Mouse (Mus musculus): ENCODE results near the gene Foxn4.

Gene Foxn4

DNA sequence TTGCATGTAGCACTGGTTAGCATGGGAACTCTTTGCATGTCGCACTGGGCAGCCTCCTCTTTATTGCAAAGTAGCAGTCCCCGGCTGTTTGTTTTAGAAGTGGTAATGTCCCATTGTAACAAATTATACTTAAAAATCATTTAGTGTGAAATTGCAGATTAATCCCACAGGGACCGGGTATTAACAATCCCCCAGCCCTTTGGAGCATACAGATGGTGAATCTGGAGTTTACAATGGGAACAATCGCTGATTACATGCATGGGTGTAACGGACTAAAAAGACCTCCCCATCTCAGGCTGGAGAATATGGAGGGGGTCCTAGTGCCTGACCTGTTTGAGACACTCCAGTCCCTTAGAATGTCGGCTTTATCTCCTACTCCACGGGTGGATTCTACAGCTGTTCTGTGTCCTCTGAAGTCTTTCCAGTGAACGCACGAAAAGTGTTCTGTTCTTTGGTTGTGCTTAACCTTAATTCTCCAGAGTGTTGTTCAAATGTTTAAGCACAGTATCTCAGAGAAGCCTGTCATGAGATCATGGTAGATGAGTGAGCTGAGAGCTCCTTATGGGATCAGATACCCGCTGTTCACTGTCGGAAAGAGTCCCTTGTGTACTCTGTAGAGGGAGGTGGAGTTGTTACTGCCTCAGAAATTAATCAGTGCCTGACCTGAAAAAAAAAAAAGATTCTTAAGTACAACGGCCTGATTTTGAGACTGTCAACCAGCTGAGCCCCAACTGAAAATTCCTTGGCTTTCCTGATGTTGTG, 6.0 kb upstream of the Foxn4 start:
- no peak for DNase-seq (ENCODE audit: extremely low spot score, low spot score)

DNA sequence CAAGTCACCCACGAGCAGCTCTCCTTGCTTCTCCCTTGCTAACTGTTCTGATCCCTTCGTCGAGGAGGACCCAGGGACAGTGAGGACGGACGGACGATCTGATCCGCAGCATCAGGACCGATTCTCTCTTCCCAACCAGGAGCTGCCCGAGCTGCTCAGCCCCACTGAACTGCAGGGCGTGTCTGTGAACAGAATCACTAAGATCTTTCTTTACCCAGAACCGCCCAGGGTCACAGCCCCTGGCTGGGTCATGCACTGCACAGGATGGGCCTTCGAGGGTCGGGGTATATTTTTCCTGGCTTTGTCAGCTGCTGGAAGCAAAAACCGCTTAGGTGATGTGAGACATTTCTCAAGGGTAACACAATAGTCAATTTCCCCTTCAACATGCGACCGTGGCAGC, 2.4 kb upstream of the Foxn4 start:
- no peak for DNase-seq (ENCODE audit: extremely low spot score, low spot score)

DNA sequence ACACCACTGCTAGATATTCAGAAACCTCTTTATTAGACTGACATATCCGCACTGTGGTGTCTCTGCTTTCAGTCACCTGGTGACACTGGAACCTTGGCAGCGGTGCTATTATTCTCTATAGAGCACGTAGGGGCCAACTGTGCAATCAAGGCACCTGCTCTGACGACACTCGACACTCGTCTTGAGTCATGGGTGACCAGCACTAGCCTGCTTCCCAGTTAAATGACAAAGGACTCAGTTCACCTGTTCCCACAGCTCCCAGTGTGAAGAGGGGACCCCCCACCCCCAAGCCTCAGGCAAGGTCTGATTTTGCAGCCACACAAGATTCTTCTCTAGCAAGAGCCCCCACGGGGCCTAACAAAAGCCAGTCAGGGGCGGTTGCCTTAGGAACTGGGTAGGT, 1.7 kb upstream of the Foxn4 start:
- no peak for DNase-seq (ENCODE audit: extremely low spot score, low spot score)

DNA sequence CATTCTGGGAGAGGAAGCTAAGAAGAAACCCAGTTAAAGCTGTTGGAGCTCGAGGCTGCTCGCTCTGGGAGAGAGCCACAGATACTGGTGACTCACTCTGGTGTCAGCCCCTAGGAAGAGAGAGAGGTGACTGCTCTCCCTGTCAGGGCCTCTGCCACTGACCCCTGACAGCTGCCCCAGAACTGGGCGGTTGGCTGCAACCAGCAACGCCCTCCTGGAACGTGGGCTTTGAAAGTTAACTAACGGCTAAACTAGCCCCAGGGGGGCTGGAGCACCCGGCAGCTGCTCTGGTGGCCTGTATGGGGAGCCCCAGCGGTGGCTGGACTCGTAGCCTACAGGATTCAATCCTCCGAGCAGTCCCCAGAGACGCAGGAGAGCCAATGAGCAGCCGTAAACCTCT, 3.6 kb downstream of the Foxn4 start:
- DNase-seq (ENCODE audit: extremely low spot score, low spot score), result no peak

DNA sequence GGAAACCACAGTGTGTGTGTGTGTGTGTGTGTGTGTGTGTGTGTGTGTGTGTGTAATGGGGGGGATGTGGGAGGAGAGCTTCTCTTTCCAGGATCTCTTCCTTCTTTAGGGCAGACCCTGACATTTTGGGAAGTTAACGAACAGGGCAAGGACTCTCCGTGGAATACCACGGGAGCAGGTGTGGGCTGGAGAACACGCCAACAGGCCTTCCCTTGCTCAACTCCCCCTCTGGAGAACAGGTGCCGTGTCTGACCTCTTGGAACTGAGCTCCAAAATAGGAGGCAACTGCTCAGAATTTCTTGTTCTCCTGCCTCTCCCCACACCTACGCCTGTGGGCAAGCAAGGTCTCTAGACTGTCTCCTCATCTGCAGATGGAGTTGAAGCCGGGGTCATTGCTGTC, 4.1 kb downstream of the Foxn4 start:
- no peak for DNase-seq (ENCODE audit: extremely low spot score, low spot score)

DNA sequence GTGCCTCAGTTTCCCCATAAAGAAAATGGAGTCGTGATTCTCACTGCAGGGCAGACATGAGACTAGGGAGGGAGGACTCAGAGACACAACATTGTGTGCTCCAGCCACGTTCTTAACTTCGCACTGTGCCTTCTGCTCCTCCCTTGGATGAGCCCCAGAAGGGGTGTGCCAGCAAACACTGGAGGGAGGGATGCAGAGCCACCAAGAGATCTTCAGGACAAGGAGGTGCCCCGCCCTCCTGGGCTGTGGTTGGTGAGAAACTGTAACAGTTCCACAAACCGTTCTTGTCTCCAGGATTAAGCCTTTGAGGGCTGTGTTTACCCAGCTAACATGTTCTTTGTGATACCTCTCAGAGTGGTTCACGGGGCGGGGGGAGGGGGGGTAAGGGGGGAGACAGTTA, 5.0 kb downstream of the Foxn4 start:
- DNase-seq (ENCODE audit: extremely low spot score, low spot score), result no peak

DNA sequence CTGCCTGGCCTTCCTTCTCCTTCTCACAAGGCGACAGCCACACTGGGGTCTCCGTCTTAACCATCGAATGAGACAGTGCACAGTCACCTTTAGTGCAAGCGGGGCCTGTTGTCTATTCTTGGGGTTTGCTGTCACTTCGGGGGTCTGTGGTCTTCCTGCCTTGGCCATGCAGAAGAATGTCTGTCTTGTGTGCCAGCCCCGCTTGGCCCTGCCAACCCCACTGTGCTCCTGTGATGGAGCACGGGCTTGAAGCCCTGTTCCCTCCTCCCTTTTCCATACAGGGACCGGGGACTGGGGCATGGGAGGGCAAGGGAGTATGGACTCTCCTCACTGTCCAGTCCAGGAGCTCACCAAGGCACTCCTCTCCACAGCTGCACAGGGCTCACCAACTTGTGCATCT, 8.8 kb downstream of the Foxn4 start:
- DNase-seq (ENCODE audit: extremely low spot score, low spot score), result no peak

DNA sequence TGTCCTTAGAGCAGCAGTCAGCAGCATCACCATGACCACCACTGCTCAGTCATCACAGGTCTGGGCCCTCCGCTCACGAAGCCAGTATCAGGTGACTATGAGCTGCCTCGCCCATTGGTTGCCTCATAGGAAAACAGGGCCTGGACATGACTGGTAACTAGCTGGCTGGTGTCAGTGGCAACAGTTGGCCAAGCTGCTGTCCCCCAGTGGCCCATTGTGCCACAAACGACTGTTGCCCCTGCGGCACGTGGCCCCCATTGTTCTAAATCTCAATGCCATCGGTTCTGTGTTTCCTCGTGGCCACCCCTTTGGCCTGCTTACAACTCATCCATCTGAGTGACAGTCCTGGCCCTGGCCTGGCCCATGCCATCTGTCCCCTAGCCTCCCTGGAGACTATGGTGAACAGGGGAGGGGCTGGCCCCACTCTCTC, 9.6 kb downstream of the Foxn4 start:
- peak; percentile 38 for DNase-seq (ENCODE audit: extremely low spot score, low spot score)

DNA sequence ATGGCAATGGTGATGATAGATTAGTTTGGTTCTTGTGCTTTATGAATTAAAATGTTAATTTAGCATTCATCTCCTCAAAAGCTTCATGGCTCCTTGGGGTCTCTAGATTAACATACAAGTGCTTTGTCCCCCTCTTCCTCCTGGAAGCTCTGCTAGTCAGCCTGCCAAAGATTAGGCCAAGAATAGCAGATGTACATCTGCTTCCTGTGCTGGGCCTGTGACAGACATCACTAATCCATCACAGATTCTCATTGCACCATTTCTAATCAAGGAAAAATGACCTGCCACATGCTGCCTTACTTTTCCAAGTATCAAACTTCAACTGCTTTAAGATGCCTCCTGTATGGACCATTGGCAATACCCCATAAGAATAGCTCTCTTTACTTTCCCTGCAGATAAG, 12.1 kb downstream of the Foxn4 start:
- no peak for DNase-seq (ENCODE audit: extremely low spot score, low spot score)

DNA sequence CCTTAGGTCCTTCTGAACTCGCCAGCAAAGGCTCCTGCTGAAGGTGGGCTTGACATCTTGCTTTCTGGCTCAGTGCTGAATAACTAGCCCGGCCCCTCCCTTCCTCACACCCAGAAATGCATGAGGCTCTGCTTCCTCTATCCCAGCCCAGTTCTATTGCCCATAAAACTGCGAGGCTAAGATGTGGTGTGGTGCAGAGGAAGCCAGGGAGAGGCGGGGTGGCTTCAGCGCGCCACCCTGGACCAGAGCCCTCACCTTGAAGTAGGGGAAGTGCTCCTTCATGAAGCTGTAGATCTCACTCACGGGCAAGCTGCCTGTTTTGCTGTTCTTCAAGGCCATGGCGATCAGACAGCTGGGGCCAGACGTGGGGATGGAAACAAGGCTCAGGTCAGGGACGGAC, 14.1 kb downstream of the Foxn4 start:
- DNase-seq (ENCODE audit: extremely low spot score, low spot score), result no peak

DNA sequence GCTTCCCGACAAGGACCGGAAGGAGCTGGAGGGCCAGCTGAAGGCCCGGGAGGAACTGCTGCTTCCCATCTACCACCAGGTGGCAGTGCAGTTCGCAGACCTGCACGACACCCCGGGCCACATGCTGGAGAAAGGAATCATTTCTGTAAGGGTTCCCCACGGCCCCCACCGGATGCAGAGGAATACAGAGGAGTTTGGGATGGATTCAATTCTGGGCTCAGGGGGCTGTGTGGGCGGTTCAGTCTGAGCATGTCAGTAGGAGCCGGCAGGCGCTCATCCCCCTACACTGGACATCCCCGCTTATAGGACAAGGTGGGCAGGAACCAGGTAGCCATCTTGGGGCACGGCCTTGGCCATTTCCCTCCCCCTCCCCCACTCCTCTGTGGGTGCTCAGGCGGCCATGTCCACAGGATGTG, 25.4 kb downstream of the Foxn4 start:
- DNase-seq (ENCODE audit: extremely low spot score, low spot score), result peak; percentile 82

DNA sequence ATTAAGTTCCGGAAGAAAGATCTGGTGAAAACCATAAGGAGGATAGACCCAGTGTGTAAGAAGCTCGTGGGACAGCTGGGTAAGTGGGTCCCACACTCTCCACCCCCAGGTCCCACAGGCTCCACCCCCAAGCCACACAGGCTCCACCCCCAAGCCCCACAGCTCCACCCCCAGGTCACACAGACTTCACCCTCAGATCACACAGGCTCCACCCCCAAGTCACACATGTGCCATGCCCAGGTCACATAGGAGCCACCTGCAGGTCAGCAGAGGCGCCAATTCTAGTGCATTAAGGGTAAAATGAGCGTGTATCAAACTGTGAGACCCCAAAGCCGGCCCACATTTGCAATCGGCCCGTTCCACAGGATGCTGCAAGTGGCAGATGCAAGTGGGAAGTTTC, 27.1 kb downstream of the Foxn4 start:
- DNase-seq (ENCODE audit: extremely low spot score, low spot score), result no peak

DNA sequence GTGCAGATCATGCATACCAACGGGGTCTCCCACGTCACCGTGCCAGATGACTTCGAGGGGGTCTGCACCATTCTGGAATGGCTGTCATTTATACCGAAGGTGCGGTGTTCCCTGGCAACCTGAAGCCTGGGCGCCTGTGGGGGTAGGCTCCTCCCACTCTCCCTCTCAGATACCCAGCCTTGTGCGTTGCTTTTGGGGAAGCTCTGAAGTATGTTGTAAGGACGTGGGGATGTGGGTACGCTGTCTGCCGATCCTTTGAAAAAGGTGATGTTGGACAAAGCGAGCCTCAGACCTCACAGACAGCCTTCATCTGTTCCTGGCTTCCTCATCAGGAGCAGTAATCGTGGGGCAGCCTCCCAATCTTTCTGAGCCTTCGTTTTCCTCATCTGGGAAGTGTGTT, 33.9 kb downstream of the Foxn4 start:
- DNase-seq (ENCODE audit: extremely low spot score, low spot score), result no peak

DNA sequence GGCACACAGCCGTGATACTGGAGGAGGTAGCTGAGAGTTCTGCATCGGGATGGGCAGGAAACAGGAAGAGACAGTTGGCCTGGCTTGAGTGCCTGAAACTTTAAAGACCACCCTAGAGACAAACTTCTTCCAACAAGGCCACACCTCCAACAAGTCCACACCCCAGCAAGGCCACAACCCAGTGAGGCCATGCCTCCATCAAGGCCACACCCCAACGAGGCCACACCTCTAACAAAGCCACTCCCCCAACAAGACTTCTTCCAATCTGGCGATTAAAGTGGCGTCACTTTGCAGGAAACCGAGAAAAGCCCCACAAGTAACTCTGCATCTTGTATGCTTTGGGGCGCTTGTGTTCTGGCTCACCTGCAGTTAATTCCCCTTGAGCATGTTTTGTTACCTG, 34.7 kb downstream of the Foxn4 start:
- DNase-seq (ENCODE audit: extremely low spot score, low spot score), result no peak

DNA sequence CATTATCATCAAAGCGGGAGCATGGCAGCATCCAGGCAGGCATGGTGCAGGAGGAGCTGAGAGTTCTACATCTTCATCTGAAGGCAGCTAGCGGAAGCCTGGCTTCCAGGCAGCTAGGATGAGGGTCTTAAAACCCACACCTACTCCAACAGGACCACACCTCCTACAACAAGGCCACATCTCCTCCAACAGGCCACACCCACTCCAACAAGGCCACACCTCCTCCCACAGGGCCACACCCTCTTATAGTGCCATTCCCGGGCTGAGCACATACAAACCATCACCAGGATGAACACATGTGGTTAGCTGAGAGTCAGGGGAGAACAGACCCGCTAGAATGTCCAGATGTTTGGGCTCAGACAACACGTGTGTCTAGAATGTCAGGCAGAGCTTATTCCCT, 44.7 kb downstream of the Foxn4 start:
- DNase-seq (ENCODE audit: extremely low spot score, low spot score), result no peak

DNA sequence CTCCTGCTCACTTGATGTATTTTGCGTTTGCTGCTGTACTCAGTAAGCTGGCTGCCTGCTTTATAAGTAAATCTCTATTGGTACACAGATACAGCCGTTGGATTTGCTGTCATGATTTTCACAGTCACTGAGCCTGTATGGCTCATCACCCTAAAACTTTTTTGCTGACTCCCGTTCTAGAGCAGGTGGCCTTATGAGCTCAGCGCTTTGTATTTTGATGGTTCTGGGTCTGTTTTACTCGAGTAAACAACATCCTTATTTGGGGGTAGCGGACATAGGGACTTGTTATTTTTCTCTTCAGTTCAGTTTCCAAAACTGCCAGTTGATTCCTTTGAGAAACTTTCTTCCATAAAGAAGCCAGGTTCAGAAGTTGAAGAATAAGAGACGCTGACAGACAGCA, 47.6 kb downstream of the Foxn4 start:
- DNase-seq (ENCODE audit: extremely low spot score, low spot score), result no peak

DNA sequence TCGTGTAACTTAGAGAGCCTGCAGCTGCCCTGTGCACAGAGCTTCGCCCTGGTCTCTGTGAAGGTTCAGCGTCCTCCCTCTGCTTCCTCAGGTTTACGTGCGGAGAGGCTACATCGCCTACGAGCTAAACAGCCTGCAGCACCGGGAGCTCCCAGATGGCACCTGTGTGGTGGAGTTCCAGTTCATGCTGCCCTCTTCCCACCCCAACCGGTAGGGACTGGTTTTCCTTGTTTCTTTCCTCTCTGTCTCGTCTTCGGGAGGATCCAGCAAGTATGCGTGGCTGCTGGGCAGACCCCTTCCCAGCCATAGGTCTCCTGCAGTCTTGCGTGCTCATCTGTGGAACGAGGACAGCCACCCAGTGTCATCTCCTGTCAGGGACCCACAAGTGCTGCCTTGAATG, 54.8 kb downstream of the Foxn4 start:
- no peak for DNase-seq (ENCODE audit: extremely low spot score, low spot score)

DNA sequence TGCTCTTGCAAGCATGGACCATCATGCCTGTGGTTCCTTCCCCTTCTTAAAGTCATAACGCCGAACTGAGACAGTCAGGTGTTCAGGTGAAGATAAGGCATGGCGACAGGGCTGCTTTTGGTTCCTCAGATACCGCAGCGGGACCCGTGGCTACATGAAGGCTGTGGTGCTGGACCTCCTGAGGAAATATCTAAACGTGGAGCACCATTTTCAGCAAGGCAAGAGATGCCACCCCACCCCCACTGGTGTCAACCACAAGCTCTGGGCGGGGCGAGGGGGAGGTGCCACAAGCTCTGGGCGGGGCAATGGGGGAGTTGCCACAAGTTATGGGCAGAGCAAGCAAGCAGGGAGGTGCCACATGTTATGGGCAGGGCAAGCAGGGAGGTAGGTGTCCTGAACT, 60.4 kb downstream of the Foxn4 start:
- DNase-seq (ENCODE audit: extremely low spot score, low spot score), result no peak

DNA sequence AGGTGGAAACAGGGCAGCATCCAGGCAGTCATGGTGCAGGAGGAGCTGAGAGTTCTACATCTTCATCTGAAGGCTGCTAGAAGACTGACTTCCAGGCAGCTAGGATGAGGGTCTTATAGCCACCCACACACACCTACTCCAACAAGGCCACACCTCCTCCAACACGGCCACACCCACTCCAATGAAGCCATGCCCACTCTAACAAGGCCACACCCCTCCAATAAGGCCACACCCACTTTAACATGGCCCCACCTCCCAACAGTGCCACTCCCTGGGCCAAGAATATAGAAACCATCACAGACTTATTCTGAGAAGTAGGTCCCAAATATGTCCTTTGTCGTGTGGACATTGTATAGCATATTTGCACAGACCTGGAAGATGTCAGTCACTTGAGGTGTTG, 67.4 kb downstream of the Foxn4 start:
- DNase-seq (ENCODE audit: extremely low spot score, low spot score), result no peak

Measured in neural tube, embryonic 10.5 days (tissue).